Mouse (Mus musculus): ENCODE data around the gene Exoc4. TPM values are rescaled to one million over a fixed set of nuclear protein-coding genes. Genes with fewer than 3 reads are reported as not detected.
A peak's percentile ranks its signal among the peaks of the same experiment; 100 is the strongest.

Gene Exoc4
- polyA plus RNA-seq, 1 experiment from 2014 or later = 59.2 TPM

GRCm38 (mm10) chr6:33968746-33969145, 719.9 kb downstream of the Exoc4 start:
- Histone ChIP-seq H3K27ac (replicated peaks) (no peak overlapping the region), H3K4me1 (0 out of 2 replicates have a peak, but pooled peaks cover 3% of the 10 kb centered on the region), H3K4me2 (replicated peaks) (no peak overlapping the region), H3K27me3 (no peaks in the 10 kb centered on the region), H3K9me3 (no peaks in the 10 kb centered on the region), H3K9ac (replicated peaks) (no peak overlapping the region), H3K36me3 (no peaks in the 10 kb centered on the region), H3K4me3 (no peak overlapping the region)
- WGBS = 88% methylated on average over 2 of the region's 2 CpGs
- ATAC-seq (ENCODE audit: low FRiP score, low read depth) = no peak

GRCm38 (mm10) chr6:33972801-33973200, 723.9 kb downstream of the Exoc4 start:
- H3K27ac ChIP-seq (replicated peaks) = no peak overlapping the region
- WGBS = 94% methylated on average over 5 of the region's 5 CpGs
- H3K9ac ChIP-seq (replicated peaks) = no peak overlapping the region
- no peak overlapping the region for H3K4me2 ChIP-seq (replicated peaks)
- no peaks in the 10 kb centered on the region for H3K27me3 ChIP-seq
- no peak for ATAC-seq (ENCODE audit: low FRiP score, low read depth)
- H3K4me1 ChIP-seq = peaks cover 15% of the 10 kb centered on the region
- no peaks in the 10 kb centered on the region for H3K9me3 ChIP-seq
- no peaks in the 10 kb centered on the region for H3K36me3 ChIP-seq
- no peak overlapping the region for H3K4me3 ChIP-seq

GRCm38 (mm10) chr6:33976576-33976975, 727.7 kb downstream of the Exoc4 start:
- no peak overlapping the region for H3K27ac ChIP-seq (replicated peaks)
- H3K9me3 ChIP-seq = no peaks in the 10 kb centered on the region
- H3K4me2 ChIP-seq (replicated peaks) = no peak overlapping the region
- peaks cover 22% of the 10 kb centered on the region for H3K4me1 ChIP-seq
- no peak for ATAC-seq (ENCODE audit: low FRiP score, low read depth)
- 69% methylated on average over 10 of the region's 10 CpGs for WGBS
- no peak overlapping the region for H3K9ac ChIP-seq (replicated peaks)
- no peak overlapping the region for H3K4me3 ChIP-seq
- H3K36me3 ChIP-seq = no peaks in the 10 kb centered on the region
- no peaks in the 10 kb centered on the region for H3K27me3 ChIP-seq

GRCm38 (mm10) chr6:33977448-33977847, 728.6 kb downstream of the Exoc4 start:
- H3K4me3 ChIP-seq = no peak overlapping the region
- no peaks in the 10 kb centered on the region for H3K36me3 ChIP-seq
- no peak overlapping the region for H3K4me2 ChIP-seq (replicated peaks)
- H3K4me1 ChIP-seq = peaks cover 22% of the 10 kb centered on the region
- no peaks in the 10 kb centered on the region for H3K27me3 ChIP-seq
- ATAC-seq (ENCODE audit: low FRiP score, low read depth) = peak; percentile 38; the same call in 1 of the 2 replicates
- 40% methylated on average over 4 of the region's 4 CpGs for WGBS
- no peaks in the 10 kb centered on the region for H3K9me3 ChIP-seq
- H3K9ac ChIP-seq (replicated peaks) = no peak overlapping the region
- no peak overlapping the region for H3K27ac ChIP-seq (replicated peaks)

GRCm38 (mm10) chr6:33977880-33978279, 729.0 kb downstream of the Exoc4 start:
- no peak overlapping the region for H3K27ac ChIP-seq (replicated peaks)
- ATAC-seq (ENCODE audit: low FRiP score, low read depth) = no peak
- no peak overlapping the region for H3K4me2 ChIP-seq (replicated peaks)

GRCm38 (mm10) chr6:33982709-33983108, 733.8 kb downstream of the Exoc4 start:
- no peaks in the 10 kb centered on the region for H3K36me3 ChIP-seq
- no peak overlapping the region for H3K9ac ChIP-seq (replicated peaks)
- H3K27ac ChIP-seq (replicated peaks) = no peak overlapping the region
- 87% methylated on average over 9 of the region's 9 CpGs for WGBS
- H3K4me1 ChIP-seq = peaks cover 8% of the 10 kb centered on the region
- H3K27me3 ChIP-seq = no peaks in the 10 kb centered on the region
- no peak overlapping the region for H3K4me3 ChIP-seq
- H3K4me2 ChIP-seq (replicated peaks) = no peak overlapping the region
- no peak for ATAC-seq (ENCODE audit: low FRiP score, low read depth)
- no peaks in the 10 kb centered on the region for H3K9me3 ChIP-seq

More at GRCm38 (mm10) chr6:33977880-33978279, 729.0 kb downstream of the Exoc4 start:
- H3K4me1 ChIP-seq = peaks cover 22% of the 10 kb centered on the region
- WGBS = 70% methylated on average over 9 of the region's 9 CpGs
- no peaks in the 10 kb centered on the region for H3K9me3 ChIP-seq
- no peaks in the 10 kb centered on the region for H3K36me3 ChIP-seq
- H3K4me3 ChIP-seq = no peak overlapping the region
- H3K27me3 ChIP-seq = no peaks in the 10 kb centered on the region
- H3K9ac ChIP-seq (replicated peaks) = no peak overlapping the region

GRCm38 (mm10) chr6:33987132-33987531, 738.2 kb downstream of the Exoc4 start:
- no peak overlapping the region for H3K4me3 ChIP-seq
- no peaks in the 10 kb centered on the region for H3K27me3 ChIP-seq
- no peak overlapping the region for H3K9ac ChIP-seq (replicated peaks)
- H3K36me3 ChIP-seq = no peaks in the 10 kb centered on the region
- no peak for ATAC-seq (ENCODE audit: low FRiP score, low read depth)
- no peak overlapping the region for H3K4me2 ChIP-seq (replicated peaks)
- H3K9me3 ChIP-seq = no peaks in the 10 kb centered on the region
- H3K27ac ChIP-seq (replicated peaks) = no peak overlapping the region
- peaks cover 1% of the 10 kb centered on the region; the same call in 1 of the 2 replicates for H3K4me1 ChIP-seq
- 67% methylated on average over 5 of the region's 5 CpGs for WGBS

- H3K9me3 ChIP-seq = no peaks in the 10 kb centered on the region
- 22% methylated on average over 24 of the region's 24 CpGs for WGBS
- peaks cover 14% of the 10 kb centered on the region for H3K4me1 ChIP-seq
- peak overlapping the region; percentile 45 for H3K4me2 ChIP-seq (replicated peaks)
- H3K9ac ChIP-seq (replicated peaks) = no peak overlapping the region
- no peaks in the 10 kb centered on the region for H3K36me3 ChIP-seq
- H3K27me3 ChIP-seq = peaks cover 5% of the 10 kb centered on the region; the same call in 1 of the 2 replicates
- H3K4me3 ChIP-seq = peak overlapping the region; percentile 15; the same call in 1 of the 2 replicates
- peak; percentile 94 for ATAC-seq (ENCODE audit: low FRiP score, low read depth)
- H3K27ac ChIP-seq (replicated peaks) = peak overlapping the region; percentile 74
Observed at GRCm38 (mm10) chr6:33992213-33993034, 743.5 kb downstream of the Exoc4 start.

- H3K4me1 ChIP-seq = peaks cover 14% of the 10 kb centered on the region
- H3K9ac ChIP-seq (replicated peaks) = no peak overlapping the region
- no peak for ATAC-seq (ENCODE audit: low FRiP score, low read depth)
- WGBS = 68% methylated on average over 6 of the region's 6 CpGs
- no peaks in the 10 kb centered on the region for H3K36me3 ChIP-seq
- no peak overlapping the region for H3K4me2 ChIP-seq (replicated peaks)
- H3K27me3 ChIP-seq = peaks cover 5% of the 10 kb centered on the region; the same call in 1 of the 2 replicates
- H3K27ac ChIP-seq (replicated peaks) = peak overlapping the region; percentile 30; the same call in 1 of the 2 replicates
- H3K9me3 ChIP-seq = no peaks in the 10 kb centered on the region
- H3K4me3 ChIP-seq = no peak overlapping the region
Observed at GRCm38 (mm10) chr6:33993842-33994241, 745.0 kb downstream of the Exoc4 start.

- WGBS = 35% methylated on average over 4 of the region's 4 CpGs
- H3K27ac ChIP-seq (replicated peaks) = no peak overlapping the region
- peaks cover 5% of the 10 kb centered on the region; the same call in 1 of the 2 replicates for H3K27me3 ChIP-seq
- no peak overlapping the region for H3K9ac ChIP-seq (replicated peaks)
- no peaks in the 10 kb centered on the region for H3K36me3 ChIP-seq
- ATAC-seq (ENCODE audit: low FRiP score, low read depth) = no peak
- H3K4me3 ChIP-seq = no peak overlapping the region
- no peak overlapping the region for H3K4me2 ChIP-seq (replicated peaks)
- no peaks in the 10 kb centered on the region for H3K9me3 ChIP-seq
- peaks cover 7% of the 10 kb centered on the region; the same call in 1 of the 2 replicates for H3K4me1 ChIP-seq
Observed at GRCm38 (mm10) chr6:33998590-33998989, 749.7 kb downstream of the Exoc4 start.

GRCm38 (mm10) chr6:33999530-33999929, 750.6 kb downstream of the Exoc4 start:
- Histone ChIP-seq H3K4me1 (peaks cover 7% of the 10 kb centered on the region; the same call in 1 of the 2 replicates), H3K4me3 (no peak overlapping the region), H3K4me2 (replicated peaks) (no peak overlapping the region), H3K27me3 (peaks cover 5% of the 10 kb centered on the region; the same call in 1 of the 2 replicates), H3K27ac (replicated peaks) (no peak overlapping the region), H3K9ac (replicated peaks) (no peak overlapping the region), H3K36me3 (no peaks in the 10 kb centered on the region), H3K9me3 (no peaks in the 10 kb centered on the region)
- ATAC-seq (ENCODE audit: low FRiP score, low read depth) = no peak
- 18% methylated on average over 7 of the region's 7 CpGs for WGBS

- H3K4me1 ChIP-seq = peaks cover 7% of the 10 kb centered on the region; the same call in 1 of the 2 replicates
- no peaks in the 10 kb centered on the region for H3K9me3 ChIP-seq
- H3K36me3 ChIP-seq = no peaks in the 10 kb centered on the region
- no peak overlapping the region for H3K9ac ChIP-seq (replicated peaks)
- no peak overlapping the region for H3K4me3 ChIP-seq
- no peak overlapping the region for H3K27ac ChIP-seq (replicated peaks)
- ATAC-seq (ENCODE audit: low FRiP score, low read depth) = no peak
- WGBS = 86% methylated on average over 7 of the region's 7 CpGs
- no peak overlapping the region for H3K4me2 ChIP-seq (replicated peaks)
- H3K27me3 ChIP-seq = no peaks in the 10 kb centered on the region
Observed at GRCm38 (mm10) chr6:34000644-34001043, 751.8 kb downstream of the Exoc4 start.

Data from midbrain, embryonic 12.5 days (tissue).